Mouse (Mus musculus) embryonic facial prominence, embryonic 13.5 days (tissue): ENCODE measurements around the gene Tnnc2. TPM values are rescaled to one million over a fixed set of nuclear protein-coding genes. Genes with fewer than 3 reads are reported as not detected.
A peak's percentile ranks its signal among the peaks of the same experiment; 100 is the strongest.

ENCODE experiments used
- ATAC-seq: fragments of 200-750 bp; cut with Nextera tagmentation; 2 replicates; pipeline ENCODE4 v1.8.0; 2017; ENCODE audit warnings: low read depth; ENCODE audit not compliant: insufficient number of reproducible peaks, insufficient read depth, low FRiP score, low TSS enrichment
- H3K27ac ChIP-seq: fragments of 300-500 bp; sonication (generic); 2 replicates; pipeline ENCODE4 v1.5.1; 2015; ENCODE audit warnings: moderate library complexity, mild to moderate bottlenecking, inconsistent platforms
- H3K27me3 ChIP-seq: fragments of 300-500 bp; sonication (generic); 2 replicates; pipeline ENCODE4 v1.6.1; 2015; ENCODE audit warnings: mild to moderate bottlenecking, inconsistent platforms
- H3K36me3 ChIP-seq: fragments of 300-500 bp; sonication (generic); 2 replicates; pipeline ENCODE4 v1.6.1; 2015; ENCODE audit warnings: mild to moderate bottlenecking, inconsistent platforms
- H3K4me1 ChIP-seq: fragments of 300-500 bp; sonication (generic); 2 replicates; pipeline ENCODE4 v1.6.1; 2015; ENCODE audit warnings: inconsistent platforms
- H3K4me2 ChIP-seq: fragments of 300-500 bp; sonication (generic); 2 replicates; pipeline ENCODE4 v1.6.1; 2015; ENCODE audit warnings: moderate library complexity, mild to moderate bottlenecking, inconsistent platforms
- H3K4me3 ChIP-seq: fragments of 300-500 bp; sonication (generic); 2 replicates; pipeline ENCODE4 v1.5.1; 2015; ENCODE audit warnings: mild to moderate bottlenecking, inconsistent platforms
- H3K9ac ChIP-seq: fragments of 300-500 bp; sonication (generic); 2 replicates; pipeline ENCODE4 v1.6.1; 2015; ENCODE audit warnings: mild to moderate bottlenecking, inconsistent platforms
- H3K9me3 ChIP-seq: fragments of 300-500 bp; sonication (generic); 2 replicates; pipeline ENCODE4 v1.6.1; 2016; ENCODE audit warnings: inconsistent platforms
- WGBS: fragments of 180-500 bp; shearing (Covaris S2); methylation state at CpG from one replicate; pipeline ENCODE4 v1.1.7; 2015; ENCODE audit warnings: mixed read lengths; 5-methylcytosine and 5-hydroxymethylcytosine counted together
- polyA plus RNA-seq: library from polyadenylated mRNA; unstranded; fragments of >200 nt; fragmentation: Nextera tagmentation; extraction: Ambion mirVana; gene quantifications from 2 replicates; pipeline ENCODE4 v1.2.1, GENCODE M21; 2015

Tnnc2 gene
- 16.7 and 17.2 TPM in 2 replicates for polyA plus RNA-seq

DNA sequence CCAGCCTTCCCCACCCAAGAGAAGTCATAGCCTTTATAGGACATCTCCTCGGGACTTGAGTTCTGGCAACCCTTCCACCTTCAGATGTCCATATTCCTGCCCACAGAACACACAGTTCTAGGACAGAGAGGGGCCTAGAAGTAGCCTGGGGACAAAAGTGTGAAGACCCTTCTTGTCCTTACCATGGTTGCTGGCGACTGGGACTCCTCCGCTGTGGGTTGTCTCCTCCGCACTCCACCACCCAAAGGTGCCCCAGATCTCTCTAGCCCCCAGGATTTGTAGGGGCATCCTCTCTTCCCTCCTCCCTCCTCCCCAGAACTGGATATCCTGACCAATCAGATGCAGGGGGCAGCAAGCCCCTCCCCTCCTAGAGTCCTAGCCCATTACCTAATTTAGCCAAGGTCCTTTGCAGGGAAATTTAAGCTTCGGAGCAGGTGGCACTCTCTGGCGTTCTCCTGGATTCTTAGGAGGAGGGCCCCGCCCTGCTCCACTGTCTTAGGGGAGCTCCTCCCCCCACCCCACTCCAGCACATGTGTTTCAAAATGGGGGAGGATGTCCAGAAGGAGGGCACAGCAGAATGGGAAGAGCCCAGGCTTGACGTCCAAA is at the start of gene Tnnc2:
Gene Tnnc2, minus strand, starts transcription at position 487 of the 606 bp plus-strand sequence.
- Histone ChIP-seq H3K4me3 (no peak within 1 kb of the TSS), H3K9me3 (no peaks in the 10 kb centered on the region), H3K4me2 (no peak within 1 kb of the TSS), H3K27ac (no peak within 1 kb of the TSS), H3K4me1 (peaks cover 2% of the 10 kb centered on the region), H3K27me3 (no peaks in the 10 kb centered on the region), H3K9ac (no peak within 1 kb of the TSS), H3K36me3 (no peaks in the 10 kb centered on the region)
- no peak for ATAC-seq
- WGBS, result 65% methylated on average over 8 of the region's 8 CpGs

- Histone ChIP-seq H3K4me1 (peaks cover 7% of the 10 kb centered on the region), H3K9me3 (no peaks in the 10 kb centered on the region), H3K36me3 (peaks cover 45% of the 10 kb centered on the region), H3K4me3 (no peak overlapping the region), H3K9ac (no peak overlapping the region), H3K27ac (no peak overlapping the region), H3K27me3 (no peaks in the 10 kb centered on the region), H3K4me2 (no peak overlapping the region)
- no peak for ATAC-seq
- WGBS, result 94% methylated on average over 1 of the region's 1 CpGs
Observed at GRCm38 (mm10) chr2:164829090-164829489, 49.3 kb upstream of the Tnnc2 start.

DNA sequence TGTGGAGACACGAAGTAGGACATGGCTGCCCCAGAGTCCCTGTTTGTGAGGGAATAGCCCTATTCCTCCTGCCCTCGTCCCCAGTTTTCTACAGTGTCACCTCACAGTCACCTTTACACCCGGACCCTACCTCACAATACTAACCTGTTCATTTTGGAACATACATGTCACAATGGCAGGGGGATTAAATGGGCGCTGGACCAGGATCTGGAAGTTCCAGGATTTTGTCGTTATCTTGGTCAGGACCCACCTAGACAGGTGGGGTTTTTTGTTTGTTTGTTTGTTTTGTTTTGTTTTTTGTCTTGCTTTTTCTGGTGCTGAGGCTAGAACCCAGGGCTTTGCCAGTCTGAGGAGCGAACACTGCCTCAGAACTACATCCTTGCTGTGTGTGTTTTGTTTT is 48.7 kb upstream of the Tnnc2 start, which contains the start of gene Spata25:
Gene Spata25, minus strand, starts transcription at position 101 of the 400 bp plus-strand sequence.
- no peak within 1 kb of the TSS for H3K27ac ChIP-seq
- no peaks in the 10 kb centered on the region for H3K9me3 ChIP-seq
- H3K4me1 ChIP-seq, result peaks cover 12% of the 10 kb centered on the region
- H3K9ac ChIP-seq, result no peak within 1 kb of the TSS
- H3K4me3 ChIP-seq, result no peak within 1 kb of the TSS
- no peak within 1 kb of the TSS for H3K4me2 ChIP-seq
- H3K27me3 ChIP-seq, result no peaks in the 10 kb centered on the region
- H3K36me3 ChIP-seq, result peaks cover 45% of the 10 kb centered on the region
- WGBS, result 88% methylated on average over 6 of the region's 6 CpGs
- ATAC-seq, result no peak

DNA sequence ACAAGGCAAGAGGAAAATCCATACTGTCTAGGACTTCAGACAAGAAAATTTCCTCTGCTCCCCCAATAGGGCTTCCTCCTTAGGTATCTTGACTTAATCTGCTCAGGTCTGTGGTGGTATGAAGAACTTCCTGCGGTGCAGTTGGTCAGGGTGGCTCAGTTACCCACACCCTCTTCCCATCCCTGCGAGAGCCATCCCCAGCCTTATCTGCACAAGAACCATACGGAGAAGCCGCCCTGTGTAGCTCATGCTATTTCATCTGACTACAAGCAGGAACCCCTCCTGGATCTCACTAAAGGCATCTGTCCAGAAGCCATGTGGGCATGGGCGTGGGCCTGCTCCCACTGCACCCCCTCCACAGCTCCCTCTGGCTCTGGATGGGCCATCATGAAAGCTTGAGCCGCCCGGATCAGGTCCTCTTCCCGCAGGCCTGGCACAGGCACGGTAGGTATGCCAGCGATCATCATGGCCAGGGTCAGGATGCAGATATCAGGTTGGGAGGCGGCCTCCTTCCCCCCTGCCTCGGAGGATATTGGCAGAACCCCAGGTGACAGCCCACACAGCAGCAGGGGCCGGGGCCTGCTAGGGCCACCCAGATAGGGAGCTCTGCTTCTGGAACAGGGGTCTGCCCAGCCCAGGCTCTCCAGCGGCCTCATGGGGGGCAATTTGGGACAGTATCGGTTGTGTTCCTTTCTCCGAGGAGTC is 47.5 kb upstream of the Tnnc2 start:
- Histone ChIP-seq H3K27me3 (no peaks in the 10 kb centered on the region), H3K4me3 (no peak overlapping the region), H3K9ac (no peak overlapping the region), H3K36me3 (peaks cover 45% of the 10 kb centered on the region), H3K27ac (no peak overlapping the region), H3K9me3 (no peaks in the 10 kb centered on the region), H3K4me1 (peaks cover 11% of the 10 kb centered on the region), H3K4me2 (no peak overlapping the region)
- 84% methylated on average over 16 of the region's 16 CpGs for WGBS
- ATAC-seq, result no peak

DNA sequence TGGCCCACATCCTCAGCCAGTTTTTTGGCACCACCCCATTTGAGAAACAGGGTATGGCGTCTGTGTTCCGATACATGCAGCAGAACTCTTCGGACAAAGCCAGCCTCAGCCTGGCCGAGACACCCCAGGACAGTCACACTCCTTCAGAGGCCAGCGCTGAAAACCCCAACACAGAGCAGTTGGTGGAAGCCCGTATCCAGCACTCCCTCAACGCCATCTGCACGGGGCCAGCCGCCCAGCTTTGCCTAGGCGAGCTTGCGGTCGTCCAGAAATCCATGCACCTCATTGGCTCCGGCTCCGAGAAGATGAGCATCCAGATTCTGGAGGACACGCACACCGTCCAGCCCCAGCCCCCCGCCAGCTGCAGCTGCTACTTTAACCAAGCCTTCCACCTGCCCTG is 45.8 kb upstream of the Tnnc2 start:
- H3K36me3 ChIP-seq, result peaks cover 58% of the 10 kb centered on the region
- H3K27me3 ChIP-seq, result no peaks in the 10 kb centered on the region

DNA sequence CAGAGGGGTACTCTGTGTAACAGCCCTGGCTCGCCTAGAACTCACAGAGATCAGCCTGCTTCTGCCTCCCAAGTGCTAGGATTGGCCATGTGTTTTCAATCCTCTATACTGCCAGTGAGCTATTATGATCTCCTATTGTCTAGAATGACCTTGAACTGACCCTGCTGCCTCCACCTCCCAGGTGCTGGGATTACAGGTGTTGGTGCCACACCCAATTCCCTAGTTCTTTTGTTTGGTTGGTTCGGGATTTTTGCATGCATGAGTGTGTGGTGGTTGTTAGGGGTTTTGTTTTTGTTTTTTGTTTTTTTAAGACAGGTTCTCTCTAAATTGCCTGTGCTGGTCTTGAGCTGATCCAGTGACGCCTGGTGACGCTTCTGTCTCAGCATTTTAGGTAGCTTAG is 44.2 kb upstream of the Tnnc2 start:
- Histone ChIP-seq H3K27me3 (no peaks in the 10 kb centered on the region), H3K4me1 (peaks cover 13% of the 10 kb centered on the region), H3K27ac (no peak overlapping the region), H3K9me3 (no peaks in the 10 kb centered on the region), H3K4me2 (peak overlapping the region; percentile 68), H3K36me3 (peaks cover 62% of the 10 kb centered on the region), H3K4me3 (0 out of 2 replicates have a peak overlapping the region, but pooled peaks have one; percentile 80), H3K9ac (no peak overlapping the region)
- WGBS, result 91% methylated on average over 4 of the region's 4 CpGs
- ATAC-seq, result no peak

More for the DNA sequence above, 45.8 kb upstream of the Tnnc2 start:
- 0 out of 2 replicates have a peak overlapping the region, but pooled peaks have one; percentile 3 for H3K9ac ChIP-seq
- H3K4me3 ChIP-seq, result no peak overlapping the region
- no peak for ATAC-seq
- H3K9me3 ChIP-seq, result no peaks in the 10 kb centered on the region
- no peak overlapping the region for H3K27ac ChIP-seq
- H3K4me1 ChIP-seq, result peaks cover 13% of the 10 kb centered on the region
- 92% methylated on average over 17 of the region's 17 CpGs for WGBS
- no peak overlapping the region for H3K4me2 ChIP-seq

- 4% methylated on average over 10 of the region's 10 CpGs for WGBS
- peak; percentile 22; the same call in 1 of the 2 replicates for ATAC-seq
- Histone ChIP-seq H3K9ac (peak overlapping the region; percentile 81), H3K9me3 (no peaks in the 10 kb centered on the region), H3K36me3 (peaks cover 56% of the 10 kb centered on the region), H3K4me3 (peak overlapping the region; percentile 80), H3K4me1 (peaks cover 13% of the 10 kb centered on the region), H3K27me3 (no peaks in the 10 kb centered on the region), H3K4me2 (peak overlapping the region; percentile 68), H3K27ac (peak overlapping the region; percentile 89)
Observed at GRCm38 (mm10) chr2:164823181-164823585, 43.4 kb upstream of the Tnnc2 start.

DNA sequence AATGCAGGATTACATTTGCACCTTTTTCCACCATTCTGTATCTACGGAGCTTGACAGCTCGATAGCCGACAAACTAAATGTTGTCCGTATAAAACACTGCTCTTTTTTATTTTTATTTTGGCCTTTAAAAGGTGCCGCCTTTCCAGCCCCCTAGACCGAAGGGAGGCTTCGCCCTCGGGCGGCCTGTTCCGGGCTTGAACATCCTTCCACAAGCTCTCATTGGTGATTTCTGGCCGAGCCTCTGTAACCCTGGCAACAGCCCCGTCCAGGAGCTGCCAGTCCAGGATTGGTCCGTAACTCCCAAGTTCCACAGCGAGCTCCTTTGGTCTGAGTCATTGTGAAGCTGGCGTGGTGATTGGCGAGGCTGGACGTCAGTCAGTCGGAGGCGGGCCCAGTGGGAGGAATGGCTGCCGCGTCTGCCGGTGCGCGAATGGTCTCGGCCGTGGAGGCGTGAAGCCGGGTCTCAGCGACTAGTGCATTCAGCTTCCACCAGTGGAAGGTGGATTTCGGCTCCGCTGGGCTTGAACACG is 42.9 kb upstream of the Tnnc2 start, which contains the start of gene Zswim1:
Gene Zswim1, plus strand, starts transcription at position 51 of the 530 bp plus-strand sequence.
- Histone ChIP-seq H3K4me3 (peak within 1 kb of the TSS; percentile 80), H3K4me1 (peaks cover 17% of the 10 kb centered on the region), H3K36me3 (peaks cover 51% of the 10 kb centered on the region), H3K9me3 (no peaks in the 10 kb centered on the region), H3K27ac (peak within 1 kb of the TSS; percentile 89), H3K4me2 (peak within 1 kb of the TSS; percentile 68), H3K9ac (peak within 1 kb of the TSS; percentile 81), H3K27me3 (no peaks in the 10 kb centered on the region)
- ATAC-seq, result peak; percentile 98
- 1% methylated on average over 32 of the region's 32 CpGs for WGBS

DNA sequence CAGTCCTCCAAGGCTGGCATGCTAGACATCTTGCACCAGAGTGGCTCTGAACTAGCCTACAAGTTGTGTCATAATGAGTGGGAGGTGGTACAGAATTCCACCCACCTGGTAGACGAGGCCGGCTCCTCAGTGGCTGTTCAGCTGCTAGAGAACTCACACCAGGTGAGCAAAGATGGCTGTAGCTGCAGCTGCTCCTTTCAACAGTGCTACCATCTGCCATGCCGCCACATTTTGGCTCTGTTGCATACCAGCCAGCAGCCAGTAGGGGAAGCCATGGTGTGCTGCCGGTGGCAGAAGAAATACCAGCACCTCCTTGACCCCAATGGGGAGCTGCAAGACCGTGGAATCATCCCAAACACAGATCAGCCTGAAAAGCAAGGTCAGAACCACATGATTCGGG is 41.3 kb upstream of the Tnnc2 start:
- H3K4me1 ChIP-seq, result peaks cover 24% of the 10 kb centered on the region

GRCm38 (mm10) chr2:164817703-164818102 is 37.9 kb upstream of the Tnnc2 start:
- Histone ChIP-seq H3K9me3 (no peaks in the 10 kb centered on the region), H3K36me3 (peaks cover 19% of the 10 kb centered on the region), H3K27me3 (no peaks in the 10 kb centered on the region), H3K9ac (no peak overlapping the region), H3K4me2 (no peak overlapping the region), H3K4me1 (peaks cover 14% of the 10 kb centered on the region), H3K27ac (peak overlapping the region; percentile 17; the same call in 1 of the 2 replicates), H3K4me3 (no peak overlapping the region)
- 60% methylated on average over 5 of the region's 5 CpGs for WGBS
- peak; percentile 15; the same call in 1 of the 2 replicates for ATAC-seq

More for the DNA sequence above, 41.3 kb upstream of the Tnnc2 start:
- no peak overlapping the region for H3K4me2 ChIP-seq
- no peak overlapping the region for H3K4me3 ChIP-seq
- no peaks in the 10 kb centered on the region for H3K27me3 ChIP-seq
- no peak overlapping the region for H3K27ac ChIP-seq
- H3K9ac ChIP-seq, result no peak overlapping the region
- 85% methylated on average over 6 of the region's 6 CpGs for WGBS
- H3K9me3 ChIP-seq, result no peaks in the 10 kb centered on the region
- ATAC-seq, result no peak
- H3K36me3 ChIP-seq, result peaks cover 34% of the 10 kb centered on the region

GRCm38 (mm10) chr2:164817206-164817605 is 37.4 kb upstream of the Tnnc2 start:
- H3K9ac ChIP-seq, result no peak overlapping the region
- WGBS, result 78% methylated on average over 6 of the region's 6 CpGs

More at GRCm38 (mm10) chr2:164817206-164817605, 37.4 kb upstream of the Tnnc2 start:
- peaks cover 12% of the 10 kb centered on the region for H3K4me1 ChIP-seq
- no peaks in the 10 kb centered on the region for H3K27me3 ChIP-seq
- ATAC-seq, result no peak
- H3K4me2 ChIP-seq, result no peak overlapping the region
- no peaks in the 10 kb centered on the region for H3K9me3 ChIP-seq
- H3K4me3 ChIP-seq, result no peak overlapping the region
- peak overlapping the region; percentile 17; the same call in 1 of the 2 replicates for H3K27ac ChIP-seq
- peaks cover 19% of the 10 kb centered on the region for H3K36me3 ChIP-seq
